Mouse (Mus musculus) common myeloid progenitor, adult 5-6 weeks (primary cell): ENCODE measurements around the gene Cmtm8. TPM values are rescaled to one million over a fixed set of nuclear protein-coding genes. Genes with fewer than 3 reads are reported as not detected.

Experiments
- ATAC-seq: replicated peaks from 2 replicates; pipeline ENCODE4 v1.8.0; 2016; ENCODE audit warnings: low read depth, mild to moderate bottlenecking, moderate TSS enrichment, inconsistent platforms; ENCODE audit not compliant: poor library complexity, severe bottlenecking
- total RNA-seq: library from RNA; stranded (forward); fragments of 200-1000, 187-1606 nt; gene quantifications from 2 replicates; pipeline ENCODE4 v1.2.3, GENCODE M21; 2017

Gene Cmtm8
- total RNA-seq, 1 experiment from 2014 or later = 3.1 TPM

- no peak for ATAC-seq
These were observed 19.8 kb downstream of the Cmtm8 start for GRCm38 (mm10) chr9:114824166-114824565.

GRCm38 (mm10) chr9:114821548-114822289 lies 22.2 kb downstream of the Cmtm8 start:
- ATAC-seq = no peak

- ATAC-seq = no peak
These were observed 25.0 kb downstream of the Cmtm8 start for GRCm38 (mm10) chr9:114818918-114819317.

GRCm38 (mm10) chr9:114817012-114817411 lies 26.9 kb downstream of the Cmtm8 start:
- no peak for ATAC-seq

GRCm38 (mm10) chr9:114816121-114816520 lies 27.8 kb downstream of the Cmtm8 start:
- no peak for ATAC-seq

GRCm38 (mm10) chr9:114815315-114815714 lies 28.6 kb downstream of the Cmtm8 start:
- ATAC-seq = peak; percentile 91

- no peak for ATAC-seq
These were observed 32.0 kb downstream of the Cmtm8 start for GRCm38 (mm10) chr9:114812001-114812400.

GRCm38 (mm10) chr9:114810837-114811236 lies 33.1 kb downstream of the Cmtm8 start:
- no peak for ATAC-seq

- no peak for ATAC-seq
These were observed 35.3 kb downstream of the Cmtm8 start for GRCm38 (mm10) chr9:114808671-114809070.

GRCm38 (mm10) chr9:114807261-114807660 lies 36.7 kb downstream of the Cmtm8 start:
- ATAC-seq = peak; percentile 32; the same call in 1 of the 2 replicates

- ATAC-seq = no peak
These were observed 38.7 kb downstream of the Cmtm8 start for GRCm38 (mm10) chr9:114805151-114805671.

- no peak for ATAC-seq
These were observed 41.8 kb downstream of the Cmtm8 start for GRCm38 (mm10) chr9:114802191-114802590.

GRCm38 (mm10) chr9:114801301-114801700 lies 42.7 kb downstream of the Cmtm8 start:
- no peak for ATAC-seq

- ATAC-seq = no peak
These were observed 44.4 kb downstream of the Cmtm8 start for GRCm38 (mm10) chr9:114799498-114800107.

GRCm38 (mm10) chr9:114798845-114799244 lies 45.1 kb downstream of the Cmtm8 start:
- no peak for ATAC-seq

GRCm38 (mm10) chr9:114797329-114798004 lies 46.5 kb downstream of the Cmtm8 start:
- peak; percentile 91 for ATAC-seq

- ATAC-seq = no peak
These were observed 47.4 kb downstream of the Cmtm8 start for GRCm38 (mm10) chr9:114796473-114797050.

GRCm38 (mm10) chr9:114794491-114794890 lies 49.5 kb downstream of the Cmtm8 start:
- ATAC-seq = peak; percentile 30

GRCm38 (mm10) chr9:114793764-114794295 lies 50.1 kb downstream of the Cmtm8 start:
- peak; percentile 27; the same call in 1 of the 2 replicates for ATAC-seq

- no peak for ATAC-seq
These were observed 54.0 kb downstream of the Cmtm8 start for GRCm38 (mm10) chr9:114789989-114790388.
